Mouse (Mus musculus) CH12F3 (cell line): ENCODE data around the gene Hagh.

Experiments used
- in situ Hi-C: fragments of 300-500 bp; cut with MboI; formaldehyde crosslinking; loops from 2 replicates; pipeline ENCODE4 v1.14.3; 2020; ENCODE audit warnings: low sequenced_read_pairs

Gene Hagh

GRCm38 (mm10) chr17:24839842-24840241 lies at the start of gene Hagh:
TSS of gene Hagh (plus strand) at chr17:24840143.
- in situ Hi-C loops = no loop called here

- in situ Hi-C loops = no loop called here
These were observed 47.8 kb upstream of the Hagh start for GRCm38 (mm10) chr17:24792190-24792589.

- in situ Hi-C loops = no loop called here
These were observed 45.2 kb upstream of the Hagh start for GRCm38 (mm10) chr17:24794791-24795190.

GRCm38 (mm10) chr17:24796969-24797368 lies 43.0 kb upstream of the Hagh start:
- in situ Hi-C loops = no loop called here

- in situ Hi-C loops = no loop called here
These were observed 41.7 kb upstream of the Hagh start for GRCm38 (mm10) chr17:24798229-24798628.

- in situ Hi-C loops = no loop called here
These were observed 40.5 kb upstream of the Hagh start for GRCm38 (mm10) chr17:24799476-24799875.

- in situ Hi-C loops = no loop called here
These were observed 39.4 kb upstream of the Hagh start for GRCm38 (mm10) chr17:24800524-24800923.

- in situ Hi-C loops = no loop called here
These were observed 35.7 kb upstream of the Hagh start, which contains the start of gene Meiob for GRCm38 (mm10) chr17:24803952-24804951. TSS of gene Meiob (plus strand) at chr17:24804289.

- in situ Hi-C loops = no loop called here
These were observed 28.7 kb upstream of the Hagh start for GRCm38 (mm10) chr17:24811211-24811610.

GRCm38 (mm10) chr17:24812215-24812614 lies 27.7 kb upstream of the Hagh start:
- in situ Hi-C loops = no loop called here

GRCm38 (mm10) chr17:24815256-24815655 lies 24.7 kb upstream of the Hagh start:
- in situ Hi-C loops = no loop called here

GRCm38 (mm10) chr17:24817503-24817902 lies 22.4 kb upstream of the Hagh start:
- in situ Hi-C loops = no loop called here

- in situ Hi-C loops = no loop called here
These were observed 21.8 kb upstream of the Hagh start for GRCm38 (mm10) chr17:24818172-24818571.

GRCm38 (mm10) chr17:24819469-24819868 lies 20.5 kb upstream of the Hagh start:
- in situ Hi-C loops = no loop called here

- in situ Hi-C loops = no loop called here
These were observed 18.3 kb upstream of the Hagh start for GRCm38 (mm10) chr17:24821351-24822280.

GRCm38 (mm10) chr17:24840341-24840740 lies 398 bp downstream of the Hagh start:
- in situ Hi-C loops = no loop called here

GRCm38 (mm10) chr17:24841133-24841532 lies 1.2 kb downstream of the Hagh start:
- in situ Hi-C loops = no loop called here

GRCm38 (mm10) chr17:24842631-24843030 lies 2.7 kb downstream of the Hagh start:
- in situ Hi-C loops = no loop called here

GRCm38 (mm10) chr17:24844525-24844924 lies 4.6 kb downstream of the Hagh start:
- in situ Hi-C loops = no loop called here

GRCm38 (mm10) chr17:24847386-24847785 lies 7.4 kb downstream of the Hagh start:
- in situ Hi-C loops = no loop called here

- in situ Hi-C loops = no loop called here
These were observed 8.7 kb downstream of the Hagh start for GRCm38 (mm10) chr17:24848600-24849031.
